Mouse (Mus musculus) adrenal gland, postnatal 10 days (tissue): ENCODE measurements around the gene Dohh. TPM values are rescaled to one million over a fixed set of nuclear protein-coding genes. Genes with fewer than 3 reads are reported as not detected.

Experiments used
- DNase-seq: peaks from one replicate; pipeline ENCODE4 v3.0.0; 2021; ENCODE audit warnings: mixed read lengths
- total RNA-seq, 2 experiments: library from RNA; stranded (reverse); gene quantifications; 2 replicates each; pipeline ENCODE4 v1.2.3; 2021

Dohh gene
- total RNA-seq, 2 experiments from 2014 or later: 52.8 to 54.2 TPM

GRCm38 (mm10) chr10:81418216-81419070, 34.2 kb downstream of the Dohh start:
- DNase-seq: no peak

- peak; percentile 22 for DNase-seq
Measured at GRCm38 (mm10) chr10:81419111-81419928, 35.1 kb downstream of the Dohh start.

- peak; percentile 71 for DNase-seq
Measured at GRCm38 (mm10) chr10:81420191-81420767, 36.1 kb downstream of the Dohh start.

- peak; percentile 16 for DNase-seq
Measured at GRCm38 (mm10) chr10:81421041-81421796, 37.0 kb downstream of the Dohh start.

GRCm38 (mm10) chr10:81421797-81422100, 37.5 kb downstream of the Dohh start:
- DNase-seq: peak; percentile 49

- peak; percentile 24 for DNase-seq
Measured at GRCm38 (mm10) chr10:81422191-81422590, 38.0 kb downstream of the Dohh start.

GRCm38 (mm10) chr10:81422661-81423217, 38.5 kb downstream of the Dohh start:
- DNase-seq: no peak

GRCm38 (mm10) chr10:81423476-81424245, 39.4 kb downstream of the Dohh start:
- no peak for DNase-seq

GRCm38 (mm10) chr10:81424246-81425051, 40.2 kb downstream of the Dohh start:
- peak; percentile 85 for DNase-seq

GRCm38 (mm10) chr10:81425236-81425850, 41.1 kb downstream of the Dohh start:
- DNase-seq: peak; percentile 67

- DNase-seq: peak; percentile 46
Measured at GRCm38 (mm10) chr10:81426081-81426671, 41.9 kb downstream of the Dohh start.

GRCm38 (mm10) chr10:81426897-81427296, 42.7 kb downstream of the Dohh start:
- DNase-seq: peak; percentile 91

- no peak for DNase-seq
Measured at GRCm38 (mm10) chr10:81427327-81427726, 43.1 kb downstream of the Dohh start.

- no peak for DNase-seq
Measured at GRCm38 (mm10) chr10:81427804-81428506, 43.7 kb downstream of the Dohh start.

- no peak for DNase-seq
Measured at GRCm38 (mm10) chr10:81428507-81428870, 44.3 kb downstream of the Dohh start.

- no peak for DNase-seq
Measured at GRCm38 (mm10) chr10:81429092-81429491, 44.9 kb downstream of the Dohh start.

- DNase-seq: peak; percentile 91
Measured at GRCm38 (mm10) chr10:81429605-81430061, 45.4 kb downstream of the Dohh start.

GRCm38 (mm10) chr10:81430141-81430830, 46.1 kb downstream of the Dohh start:
- DNase-seq: peak; percentile 87
